Mouse (Mus musculus) retina, adult 2 months (tissue): ENCODE results near the gene Nptx1.

ENCODE experiments used
- DNase-seq: peaks from one replicate; pipeline ENCODE4 v3.0.0-alpha.2; 2012; ENCODE audit warnings: low read depth, low spot score

The Nptx1 gene

GRCm38 (mm10) chr11:119523392-119523791, 24.2 kb downstream of the Nptx1 start:
- DNase-seq, result no peak

GRCm38 (mm10) chr11:119522779-119523178, 24.8 kb downstream of the Nptx1 start:
- no peak for DNase-seq

- no peak for DNase-seq
These were observed 25.4 kb downstream of the Nptx1 start for GRCm38 (mm10) chr11:119521920-119522710.

GRCm38 (mm10) chr11:119520713-119521063, 26.9 kb downstream of the Nptx1 start:
- DNase-seq, result no peak

- DNase-seq, result no peak
These were observed 27.4 kb downstream of the Nptx1 start for GRCm38 (mm10) chr11:119520005-119520712.

GRCm38 (mm10) chr11:119519387-119519786, 28.2 kb downstream of the Nptx1 start:
- no peak for DNase-seq

GRCm38 (mm10) chr11:119516677-119517361, 30.7 kb downstream of the Nptx1 start:
- no peak for DNase-seq

GRCm38 (mm10) chr11:119515823-119516676, 31.5 kb downstream of the Nptx1 start:
- no peak for DNase-seq

- DNase-seq, result no peak
These were observed 32.5 kb downstream of the Nptx1 start for GRCm38 (mm10) chr11:119514967-119515636.

GRCm38 (mm10) chr11:119514108-119514860, 33.3 kb downstream of the Nptx1 start:
- DNase-seq, result no peak

GRCm38 (mm10) chr11:119513038-119513659, 34.4 kb downstream of the Nptx1 start:
- no peak for DNase-seq

- DNase-seq, result no peak
These were observed 38.3 kb downstream of the Nptx1 start for GRCm38 (mm10) chr11:119509165-119509776.

- no peak for DNase-seq
These were observed 39.8 kb downstream of the Nptx1 start for GRCm38 (mm10) chr11:119507772-119508171.

- no peak for DNase-seq
These were observed 41.2 kb downstream of the Nptx1 start for GRCm38 (mm10) chr11:119506386-119506785.

GRCm38 (mm10) chr11:119503675-119504074, 43.9 kb downstream of the Nptx1 start:
- DNase-seq, result peak; percentile 34

- DNase-seq, result no peak
These were observed 47.5 kb downstream of the Nptx1 start for GRCm38 (mm10) chr11:119500011-119500410.

- no peak for DNase-seq
These were observed 48.3 kb downstream of the Nptx1 start for GRCm38 (mm10) chr11:119499297-119499696.

GRCm38 (mm10) chr11:119497451-119497850, 50.1 kb downstream of the Nptx1 start:
- DNase-seq, result no peak

GRCm38 (mm10) chr11:119496147-119496546, 51.4 kb downstream of the Nptx1 start:
- no peak for DNase-seq
